Mouse (Mus musculus) hematopoietic multipotent progenitor cell, adult 10-12 weeks (in vitro differentiated cells): ENCODE measurements around the gene Cenpe. TPM values are rescaled to one million over a fixed set of nuclear protein-coding genes. Genes with fewer than 3 reads are reported as not detected.

Experiments
- polyA plus RNA-seq: library from polyadenylated mRNA; stranded (reverse); fragments of >175 nt; gene quantifications from 2 replicates; pipeline ENCODE4 v1.2.3, GENCODE M21; 2012; ENCODE audit warnings: low replicate concordance

Cenpe gene
- 0.26 and 1.7 TPM in 2 replicates for polyA plus RNA-seq

DNA sequence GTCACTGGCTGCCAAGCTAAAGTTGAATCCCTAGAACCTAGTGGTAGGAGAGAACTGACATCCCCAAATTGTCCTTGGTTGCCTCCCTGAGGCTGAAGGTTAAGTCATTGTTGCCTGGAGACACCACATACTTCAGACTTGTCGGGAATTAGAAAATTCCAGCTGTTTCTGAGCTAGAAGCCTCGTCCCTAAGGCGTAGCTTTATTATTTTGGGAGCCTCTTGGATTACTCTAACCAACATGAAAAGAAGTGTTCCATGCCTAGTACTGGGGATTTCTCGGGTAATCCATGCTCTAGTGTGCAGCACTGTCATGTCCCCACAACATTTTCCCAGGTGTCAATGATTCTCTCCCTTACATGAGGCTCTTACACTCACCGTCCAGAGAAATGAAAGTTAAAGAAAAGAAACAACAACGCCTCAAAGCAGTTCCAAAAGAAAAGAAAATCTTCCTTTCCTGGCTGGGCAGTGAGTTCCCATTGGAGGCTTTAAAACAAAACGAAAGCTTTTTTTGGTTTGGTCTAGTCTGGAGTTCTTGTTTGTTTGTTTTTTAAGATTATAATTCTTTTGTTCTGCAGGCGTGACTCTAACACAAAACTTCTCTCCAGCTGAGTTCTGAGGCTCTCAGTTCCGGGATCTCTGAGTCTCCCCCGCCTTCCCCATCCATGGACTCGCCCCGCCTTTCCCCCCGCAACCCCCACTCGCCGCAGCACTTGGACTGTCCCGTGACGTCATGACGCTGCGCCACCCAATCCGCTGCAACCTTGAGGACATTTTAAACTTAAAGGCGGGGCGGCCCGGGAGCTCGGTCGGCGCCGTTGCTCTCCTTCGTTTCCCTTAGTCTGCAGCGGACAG lies at the start of gene Cenpe:
Cenpe (plus strand) TSS at position 733 of the 853 bp plus-strand sequence.

DNA sequence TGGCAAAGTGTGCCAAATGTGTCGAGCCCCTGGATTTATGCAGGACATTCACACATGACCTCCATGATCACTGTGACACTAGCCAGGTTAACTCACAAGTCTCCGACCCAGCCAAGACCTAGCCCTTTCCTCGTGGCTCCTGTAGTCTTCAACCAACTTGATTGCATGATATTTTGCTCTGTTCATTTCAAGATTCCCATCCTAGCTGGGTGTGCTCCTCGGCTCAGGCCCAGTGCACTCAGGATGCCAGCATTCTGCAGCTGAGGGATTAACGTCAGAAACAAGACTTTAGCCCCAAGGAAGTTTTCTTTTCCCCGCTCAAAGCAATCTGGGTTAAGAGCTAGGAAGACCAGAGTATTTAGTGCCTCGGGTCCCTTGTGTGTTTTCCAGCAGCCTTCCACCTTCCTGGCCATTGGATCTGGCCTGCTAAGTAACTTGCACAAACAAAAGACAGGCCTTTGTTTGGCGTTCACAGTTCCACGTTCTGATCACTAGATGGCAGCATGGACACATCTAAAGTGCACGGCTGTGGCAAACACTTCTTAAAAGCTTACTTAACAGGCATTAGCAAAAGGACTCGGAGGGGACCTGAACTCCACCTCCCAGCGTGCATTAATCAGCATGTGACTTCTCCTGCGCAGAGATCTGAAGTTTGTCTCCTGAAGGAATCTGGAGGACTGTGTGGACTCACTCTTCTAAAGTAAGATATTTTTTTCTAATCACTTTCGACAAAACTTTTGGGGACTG lies 68.5 kb downstream of the Cenpe start, which contains the start of gene Bdh2:
Bdh2 (plus strand) TSS at position 553 of the 747 bp plus-strand sequence.

DNA sequence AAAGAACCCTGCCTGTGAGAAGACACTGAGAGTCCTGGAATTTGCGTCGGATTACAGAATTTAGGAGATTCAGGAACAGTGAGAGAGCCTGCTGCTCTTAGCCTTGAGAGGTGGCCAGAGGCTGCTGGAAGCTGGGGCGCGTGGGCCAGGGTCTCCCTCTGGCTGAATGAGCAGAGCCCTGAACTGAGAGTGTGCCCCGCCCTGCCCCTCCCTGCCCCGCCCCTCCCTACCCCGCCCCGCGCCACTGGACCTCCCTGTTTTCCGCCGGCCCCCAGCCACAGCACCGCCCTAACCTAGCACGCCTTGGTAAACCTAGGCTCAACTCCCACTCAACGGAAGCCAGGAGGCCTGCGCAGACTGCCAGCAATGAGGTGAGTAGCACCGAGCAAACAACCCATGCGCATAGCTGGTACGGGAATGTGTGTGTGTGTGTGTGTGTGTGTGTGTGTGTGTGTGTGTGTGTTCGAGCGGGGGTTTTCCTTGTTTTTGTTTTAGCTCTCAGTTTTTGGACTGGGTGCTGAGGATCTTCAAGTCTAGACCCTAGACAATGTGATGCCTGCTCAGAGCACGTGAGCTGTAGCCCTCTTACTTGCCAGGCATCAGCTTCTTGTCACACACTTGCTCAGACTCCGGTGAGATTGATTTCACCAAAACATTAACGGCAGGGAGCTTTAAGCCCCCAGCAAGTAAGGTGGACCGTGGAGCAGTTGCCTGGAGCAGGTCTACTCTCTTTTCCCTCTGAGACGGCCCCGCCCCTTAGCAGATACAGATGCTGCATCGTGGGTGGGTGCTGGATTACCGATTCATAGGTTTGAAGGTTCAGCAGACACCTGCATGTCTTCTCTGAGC lies 95.3 kb downstream of the Cenpe start, which contains the start of gene Slc9b2:
Slc9b2 (plus strand) TSS at position 290 of the 849 bp plus-strand sequence.

Other genes starting within 250 kb of the Cenpe start
- gene Bdh2, start 68.7 kb downstream of the Cenpe start, polyA plus RNA-seq = not detected in 2 replicates
- 0.07 TPM in 1 of 2 replicates, not detected in the other for gene Slc9b2, start 95.2 kb downstream of the Cenpe start, polyA plus RNA-seq
- 0.15 TPM in 1 of 2 replicates, not detected in the other for gene Slc9b1, start 135.5 kb downstream of the Cenpe start, polyA plus RNA-seq
- 18.0 and 29.4 TPM in 2 replicates for gene Cisd2, start 211.4 kb downstream of the Cenpe start, polyA plus RNA-seq
- gene Ube2d3, start 225.6 kb downstream of the Cenpe start, polyA plus RNA-seq = 413 and 545 TPM in 2 replicates